Mouse (Mus musculus): ENCODE measurements around the gene Odf2.

GRCm38 (mm10) chr2:29896071-29896470 is 7.0 kb downstream of the Odf2 start:
- TF ChIP-seq CTCF (IDR thresholded peaks at IDR 0.05; ENCODE audit: borderline replicate concordance, control insufficient read depth, extremely low read depth, insufficient read depth, low read length, poor library complexity) (no peak), POLR2A (IDR thresholded peaks at IDR 0.05; ENCODE audit: control insufficient read depth, extremely low read depth, insufficient read depth, low read length, poor library complexity) (no peak)

Measured in thymus, adult 2 months (tissue).